Mouse (Mus musculus) embryonic fibroblast, embryonic 13.5 days (primary cell): ENCODE results near the gene Ctbp2.

ENCODE experiments used
- CTCF ChIP-seq: IDR thresholded peaks from 2 replicates; pipeline ENCODE4 v1.5.1; 2011; ENCODE audit warnings: mild to moderate bottlenecking, control low read depth, low read length, moderate library complexity, borderline replicate concordance; ENCODE audit not compliant: insufficient read depth
- POLR2A ChIP-seq: IDR thresholded peaks from 2 replicates; pipeline ENCODE4 v1.6.1; 2011; ENCODE audit warnings: low read depth, mild to moderate bottlenecking, control low read depth, low read length, moderate library complexity

- no peak for TF ChIP-seq POLR2A
- no peak for TF ChIP-seq CTCF
Measured at GRCm38 (mm10) chr7:133037217-133037616, 86.9 kb downstream of the Ctbp2 start.
